ENCODE assay signal across 20 mouse cellular contexts in genomic region chr17:66297721-66298120, GRCm38 (mm10).
"Had no signal": no experiment of that assay in that cellular context is flagged by ENCODE, and none has a peak within 500 bp of the region (broad histone marks: within the 10 kb centered on the region; RNA-seq: fewer than 3 reads in every experiment).

No protein-coding gene starts in this region.

- DNase-seq: gastrocnemius, adult 2 months; gastrocnemius, postnatal 10 days; heart, adult 2 months; heart, postnatal 4 days; kidney, adult 18-20 months; kidney, adult 8-10 months; kidney, postnatal 10 days; kidney, postnatal 25 days; kidney, postnatal 4 days; liver had no signal

- H3K27ac ChIP-seq: gastrocnemius, adult 2 months; heart, adult 2 months; heart, embryonic 13.5 days; heart, embryonic 15.5 days; hindbrain, embryonic 10.5 days; hindbrain, embryonic 12.5 days; hindbrain, embryonic 14.5 days; intestine, embryonic 15.5 days; layer of hippocampus, adult 2 months; left cerebral cortex, adult 2 months; limb, embryonic 10.5 days; limb, embryonic 12.5 days had no signal

- H3K27me3 ChIP-seq: heart, embryonic 15.5 days; hindbrain, embryonic 12.5 days; limb, embryonic 12.5 days had no signal

- H3K4me3 ChIP-seq: gastrocnemius, adult 2 months; heart, adult 2 months; heart, embryonic 13.5 days; heart, embryonic 15.5 days; hindbrain, embryonic 10.5 days; hindbrain, embryonic 12.5 days; intestine, embryonic 15.5 days; layer of hippocampus, adult 2 months; left cerebral cortex, adult 2 months; limb, embryonic 10.5 days; limb, embryonic 12.5 days had no signal

- H3K4me1 ChIP-seq: heart, embryonic 13.5 days; heart, embryonic 15.5 days; hindbrain, embryonic 10.5 days; hindbrain, embryonic 12.5 days; intestine, embryonic 15.5 days; limb, embryonic 12.5 days had no signal

- H3K36me3 ChIP-seq: heart, embryonic 13.5 days; heart, embryonic 15.5 days; hindbrain, embryonic 10.5 days; hindbrain, embryonic 12.5 days; intestine, embryonic 15.5 days; limb, embryonic 10.5 days; limb, embryonic 12.5 days had no signal
